Mouse (Mus musculus) kidney, adult 2 months (tissue): ENCODE data around the gene Cacna1g.

Experiments
- CTCF ChIP-seq: fragments of 200-500 bp; conservative IDR thresholded peaks from 2 replicates; pipeline ENCODE4 v1.5.1; 2011; ENCODE audit warnings: low read depth, mild to moderate bottlenecking, control low read depth, low read length, moderate library complexity, mixed read lengths; ENCODE audit not compliant: insufficient read depth, insufficient read length
- POLR2A ChIP-seq: fragments of 200-500 bp; IDR thresholded peaks from one replicate; pipeline ENCODE4 v1.6.1; 2011; ENCODE audit warnings: low read depth, low read length, control low read depth

- no peak for TF ChIP-seq CTCF
- TF ChIP-seq POLR2A = no peak
Measured at GRCm38 (mm10) chr11:94444829-94445228, 29.2 kb downstream of the Cacna1g start.
